Mouse (Mus musculus) limb, embryonic 14.5 days (tissue): Measurements from ENCODE around the gene Zbtb20. TPM values are rescaled to one million over a fixed set of nuclear protein-coding genes. Genes with fewer than 3 reads are reported as not detected.

Source experiments
- ATAC-seq: fragments of 200-750 bp; cut with Nextera tagmentation; 2 replicates; pipeline ENCODE4 v1.8.0; 2017; ENCODE audit warnings: low read depth, moderate number of reproducible peaks, moderate TSS enrichment; ENCODE audit not compliant: low FRiP score
- DNase-seq: peaks from one replicate; pipeline ENCODE4 v3.0.0-alpha.2; 2015; ENCODE audit warnings: low spot score
- H3K27ac ChIP-seq: fragments of 300-500 bp; sonication (generic); replicated peaks from 2 replicates; pipeline ENCODE4 v1.5.1; 2014; ENCODE audit warnings: low read depth, mild to moderate bottlenecking, low read length, moderate library complexity, mixed read lengths
- H3K27me3 ChIP-seq: fragments of 300-500 bp; sonication (generic); 2 replicates; pipeline ENCODE4 v1.6.1; 2014; ENCODE audit warnings: low read length, mixed read lengths; ENCODE audit not compliant: control insufficient read depth, insufficient read depth
- H3K36me3 ChIP-seq: fragments of 300-500 bp; sonication (generic); 2 replicates; pipeline ENCODE4 v1.6.1; 2014; ENCODE audit warnings: mild to moderate bottlenecking, low read length, moderate library complexity, mixed read lengths; ENCODE audit not compliant: control insufficient read depth, insufficient read depth
- H3K4me1 ChIP-seq: fragments of 300-500 bp; sonication (generic); 2 replicates; pipeline ENCODE4 v1.6.1; 2014; ENCODE audit warnings: antibody characterized with exemption, low read length, mixed read lengths; ENCODE audit not compliant: control insufficient read depth, insufficient read depth
- H3K4me2 ChIP-seq: fragments of 300-500 bp; sonication (generic); replicated peaks from 2 replicates; pipeline ENCODE4 v1.6.1; 2014; ENCODE audit warnings: low read depth, mild to moderate bottlenecking, low read length, moderate library complexity; ENCODE audit not compliant: severe bottlenecking
- H3K4me3 ChIP-seq: fragments of 300-500 bp; sonication (generic); replicated peaks from 2 replicates; pipeline ENCODE4 v1.5.1; 2014; ENCODE audit warnings: low read length
- H3K9ac ChIP-seq: fragments of 300-500 bp; sonication (generic); 2 replicates; pipeline ENCODE4 v1.6.1; 2014; ENCODE audit warnings: mild to moderate bottlenecking, low read depth, low read length, moderate library complexity; ENCODE audit not compliant: severe bottlenecking
- H3K9me3 ChIP-seq: fragments of 300-500 bp; sonication (generic); 2 replicates; pipeline ENCODE4 v1.6.1; 2016; ENCODE audit warnings: low read length; ENCODE audit not compliant: control insufficient read depth
- POLR2A ChIP-seq: fragments of 200-500 bp; IDR thresholded peaks from 2 replicates; pipeline ENCODE4 v1.8.0; 2012; ENCODE audit warnings: inconsistent platforms, mild to moderate bottlenecking, moderate library complexity, borderline replicate concordance; ENCODE audit not compliant: insufficient read depth, insufficient read length; ENCODE audit errors: extremely low read depth
- WGBS: fragments of 180-500 bp; shearing (Covaris S2); extraction: QIAGEN DNeasy Blood & Tissue Kit; methylation state at CpG from one replicate; pipeline ENCODE4 v1.1.7; 2014; 5-methylcytosine and 5-hydroxymethylcytosine counted together
- polyA plus RNA-seq, 2 experiments: library from polyadenylated mRNA; depleted of rRNA in 1 of 2; stranded (reverse) in 1 of 2; unstranded in 1 of 2; fragments of >200 nt; fragmentation: Nextera tagmentation in 1 of 2; extraction: Ambion mirVana in 1 of 2; gene quantifications; 2 replicates each; pipeline versions ENCODE4 v1.2.1 to v1.2.3; 2012 to 2014

The Zbtb20 gene
- polyA plus RNA-seq, 2 experiments = 2.5 to 17.6 TPM

DNA sequence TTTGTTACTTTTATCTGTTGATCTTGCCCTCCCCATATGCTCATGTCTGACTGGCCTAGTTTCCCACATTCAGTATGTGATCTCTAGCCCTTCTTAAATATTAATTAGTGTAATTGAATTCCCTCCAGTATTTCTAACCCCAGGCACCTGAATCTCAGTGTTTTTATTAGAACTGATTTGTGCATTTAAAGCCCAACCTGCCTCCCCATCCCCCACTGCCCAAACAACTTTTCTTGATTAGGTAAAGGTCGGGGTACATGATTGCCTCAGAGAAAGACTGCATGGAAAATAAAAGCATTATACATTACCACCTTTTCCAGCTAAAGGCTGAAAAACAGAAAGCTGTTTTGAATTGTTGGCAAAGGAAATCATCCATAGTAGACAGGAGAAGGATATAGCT is 383.8 kb downstream of the Zbtb20 start:
- Histone ChIP-seq H3K27ac (no peak overlapping the region), H3K9ac (no peak overlapping the region), H3K36me3 (no peaks in the 10 kb centered on the region), H3K4me1 (no peaks in the 10 kb centered on the region), H3K4me2 (no peak overlapping the region), H3K9me3 (no peaks in the 10 kb centered on the region), H3K27me3 (no peaks in the 10 kb centered on the region), H3K4me3 (no peak overlapping the region)
- TF ChIP-seq POLR2A = no peak
- 34% methylated on average over 1 of the region's 1 CpGs for WGBS
- no peak for DNase-seq
- no peak for ATAC-seq

- H3K4me1 ChIP-seq = no peaks in the 10 kb centered on the region
- WGBS = 79% methylated on average over 2 of the region's 2 CpGs
These were observed 385.2 kb downstream of the Zbtb20 start for GRCm38 (mm10) chr16:43260862-43261261.

GRCm38 (mm10) chr16:43274057-43274595 is 398.4 kb downstream of the Zbtb20 start:
- no peak for ATAC-seq
- 71% methylated on average over 2 of the region's 2 CpGs for WGBS
- H3K4me2 ChIP-seq = no peak overlapping the region
- H3K4me1 ChIP-seq = no peaks in the 10 kb centered on the region
- no peaks in the 10 kb centered on the region for H3K9me3 ChIP-seq
- no peak overlapping the region for H3K4me3 ChIP-seq
- no peak overlapping the region for H3K9ac ChIP-seq
- TF ChIP-seq POLR2A = no peak
- H3K27me3 ChIP-seq = no peaks in the 10 kb centered on the region
- H3K36me3 ChIP-seq = no peaks in the 10 kb centered on the region
- no peak for DNase-seq
- no peak overlapping the region for H3K27ac ChIP-seq

More at GRCm38 (mm10) chr16:43260862-43261261, 385.2 kb downstream of the Zbtb20 start:
- Histone ChIP-seq H3K27ac (no peak overlapping the region), H3K4me3 (no peak overlapping the region), H3K27me3 (no peaks in the 10 kb centered on the region), H3K9ac (no peak overlapping the region), H3K36me3 (no peaks in the 10 kb centered on the region), H3K9me3 (no peaks in the 10 kb centered on the region), H3K4me2 (no peak overlapping the region)
- TF ChIP-seq POLR2A = no peak
- ATAC-seq (no peak), DNase-seq (no peak)

- no peak overlapping the region for H3K4me3 ChIP-seq
- no peaks in the 10 kb centered on the region for H3K9me3 ChIP-seq
- no peaks in the 10 kb centered on the region for H3K27me3 ChIP-seq
- H3K4me2 ChIP-seq = no peak overlapping the region
- WGBS = 81% methylated on average over 4 of the region's 4 CpGs
- ATAC-seq (no peak), DNase-seq (no peak)
- no peak for TF ChIP-seq POLR2A
- H3K9ac ChIP-seq = no peak overlapping the region
- H3K27ac ChIP-seq = no peak overlapping the region
- no peaks in the 10 kb centered on the region for H3K4me1 ChIP-seq
- no peaks in the 10 kb centered on the region for H3K36me3 ChIP-seq
These were observed 401.1 kb downstream of the Zbtb20 start for GRCm38 (mm10) chr16:43276764-43277163.

DNA sequence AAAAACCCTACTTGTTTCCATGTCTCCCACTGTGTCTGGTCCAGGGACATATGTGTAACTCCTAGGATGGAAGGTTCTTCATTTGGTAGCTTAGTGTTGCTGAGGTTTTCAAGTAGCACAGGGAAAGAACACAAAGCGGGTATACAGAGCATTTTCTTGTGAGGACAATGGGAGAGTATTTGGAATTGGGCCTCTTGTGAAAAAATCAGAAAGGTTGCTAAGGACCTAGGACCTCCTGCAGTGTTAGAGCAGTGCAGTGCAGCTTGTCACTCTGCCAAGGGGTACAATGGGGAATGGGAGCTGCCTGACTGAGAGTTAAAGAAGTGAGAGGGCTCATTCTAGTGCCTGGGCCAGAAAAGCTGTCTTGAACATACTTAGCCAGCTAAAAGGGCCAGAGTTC is 410.6 kb downstream of the Zbtb20 start:
- Histone ChIP-seq H3K27ac (no peak overlapping the region), H3K36me3 (no peaks in the 10 kb centered on the region), H3K9me3 (no peaks in the 10 kb centered on the region), H3K9ac (no peak overlapping the region), H3K27me3 (no peaks in the 10 kb centered on the region), H3K4me2 (no peak overlapping the region), H3K4me3 (no peak overlapping the region), H3K4me1 (no peaks in the 10 kb centered on the region)
- no peak for DNase-seq
- no peak for TF ChIP-seq POLR2A
- ATAC-seq = no peak
- 91% methylated on average over 1 of the region's 1 CpGs for WGBS
